In genomic region chr3:50606986-50607385, GRCm38 (mm10) we compare ENCODE assay signal across 11 mouse cellular contexts.
DNase-seq lines count a peak whose midpoint lies in the region; TF ChIP-seq lines count a peak whose summit lies in the region.
"Had no signal": no experiment of that assay in that cellular context is flagged by ENCODE, and none has a peak within 500 bp of the region (broad histone marks: within the 10 kb centered on the region; RNA-seq: fewer than 3 reads in every experiment).

No protein-coding gene starts in this region.

- peak; percentile 11 for DNase-seq in embryo, embryonic 10 days (ENCODE audit: low spot score)
- DNase-seq in embryo, embryonic 10.5 days (ENCODE audit: low spot score), result no peak
- peak; percentile 34 for DNase-seq in layer of hippocampus, adult 9-11 months
- DNase-seq in layer of hippocampus, adult 8-10 months (ENCODE audit: low spot score in 2 of 2), result no peak
- DNase-seq in brain, embryonic 14.5 days (ENCODE audit: low read depth), result peak; percentile 80
- DNase-seq in cerebellum, postnatal 25 days, result peak; percentile 60 to 69
- no peak for DNase-seq in kidney, postnatal 25 days
- DNase-seq in yolk sac, embryonic 10.5 days (ENCODE audit: low spot score), result no peak
- DNase-seq: B cell, adult 2 months; gastrocnemius, postnatal 14 days; kidney, postnatal 14 days had no signal

- TF ChIP-seq POLR2A in brain, embryonic 14.5 days (IDR thresholded peaks at IDR 0.05; ENCODE audit: borderline replicate concordance, extremely low read depth, insufficient read depth, insufficient read length, poor library complexity, severe bottlenecking), result no peak

- TF ChIP-seq CTCF in brain, embryonic 14.5 days (IDR thresholded peaks at IDR 0.05; ENCODE audit: borderline replicate concordance, extremely low read depth, insufficient read depth, insufficient read length), result no peak

Comparison
In these comparisons a context has a peak if more than half of its experiments do, and no peak if none do; other contexts are left out.
1. DNase-seq: peak in embryo, embryonic 10 days (single experiment), layer of hippocampus, adult 9-11 months (single experiment), brain, embryonic 14.5 days (single experiment) and cerebellum, postnatal 25 days (2 of 2); none in embryo, embryonic 10.5 days (single experiment), layer of hippocampus, adult 8-10 months (0 of 2), kidney, postnatal 25 days (0 of 2) and yolk sac, embryonic 10.5 days (single experiment).